Mouse (Mus musculus) MEL (cell line): ENCODE data around the gene Cfd.

ENCODE experiments used
- CTCF ChIP-seq, 3 experiments: IDR thresholded peaks in 2 of 3; conservative IDR thresholded peaks in 1 of 3; 2 replicates each; pipeline ENCODE4 v1.5.1; 2011 to 2012; ENCODE audit warnings: low read length in 3 of 3, low read depth in 2 of 3, mild to moderate bottlenecking in 2 of 3, improper control_type of control experiment in 1 of 3, inconsistent platforms in 1 of 3, mixed read lengths in 1 of 3, moderate library complexity in 1 of 3; ENCODE audit not compliant: control insufficient read depth in 1 of 3, insufficient read depth in 1 of 3, poor library complexity in 1 of 3, severe bottlenecking in 1 of 3
- MAX ChIP-seq: IDR thresholded peaks from 2 replicates; pipeline ENCODE4 v1.6.1; 2011; ENCODE audit warnings: low read length, improper control_type of control experiment
- POLR2A ChIP-seq, 2 experiments: IDR thresholded peaks; 2 replicates each; pipeline ENCODE4 v1.6.1; 2011 to 2012; ENCODE audit warnings: low read length in 2 of 2, mild to moderate bottlenecking in 2 of 2, control low read depth in 1 of 2, improper control_type of control experiment in 1 of 2, low read depth in 1 of 2, moderate library complexity in 1 of 2; ENCODE audit not compliant: control insufficient read depth in 1 of 2, insufficient read depth in 1 of 2, poor library complexity in 1 of 2
- POLR2AphosphoS2 ChIP-seq: IDR thresholded peaks from 2 replicates; pipeline ENCODE4 v1.6.1; 2011; ENCODE audit warnings: low read length, improper control_type of control experiment
- POLR2AphosphoS5 ChIP-seq: IDR thresholded peaks from 2 replicates; pipeline ENCODE4 v1.6.1; 2012; ENCODE audit warnings: low read depth, borderline replicate concordance, mild to moderate bottlenecking, inconsistent platforms, low read length, moderate library complexity, mixed read lengths

DNA sequence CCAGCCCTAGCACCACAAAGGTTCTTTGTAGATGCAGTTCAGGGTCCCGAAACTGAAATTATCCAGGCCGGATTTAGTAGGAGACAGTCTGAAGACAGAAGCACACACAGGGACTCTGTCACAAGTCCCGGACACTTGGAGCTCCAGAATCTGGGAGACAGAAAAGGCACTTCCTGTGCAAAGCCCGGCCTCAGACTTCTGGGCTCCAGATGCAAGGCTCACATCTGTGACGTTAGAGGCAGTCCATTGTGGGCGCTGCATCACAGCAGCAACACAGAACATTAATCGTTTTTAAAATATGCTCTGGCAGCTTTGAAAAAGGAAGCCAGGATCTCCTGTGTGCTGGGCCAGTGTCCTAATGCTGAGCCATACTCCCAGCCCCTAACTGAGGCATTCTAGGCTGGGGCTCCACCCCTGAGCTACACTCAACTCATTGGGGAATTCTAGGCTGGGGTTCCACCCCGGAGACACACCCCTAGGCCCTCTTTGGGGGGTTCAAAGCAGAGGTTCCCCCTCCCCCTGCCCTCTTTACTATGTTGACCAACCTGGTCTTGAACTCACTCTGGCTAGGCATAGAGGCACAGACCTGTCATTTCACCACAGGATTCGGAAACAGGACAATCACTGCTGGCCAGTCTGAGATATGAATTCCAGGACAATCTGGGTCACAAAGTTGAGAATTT lies 38.4 kb upstream of the Cfd start:
- TF ChIP-seq POLR2A (IDR thresholded peaks at IDR 0.05; ENCODE audit: control insufficient read depth in 1 of 2, insufficient read depth in 1 of 2, low read depth in 1 of 2, low read length in 2 of 2, poor library complexity in 1 of 2), result no peak
- TF ChIP-seq POLR2AphosphoS5, result no peak
- TF ChIP-seq CTCF (IDR thresholded peaks at IDR 0.05 in 2 of 3, conservative IDR thresholded peaks at IDR 0.05 in 1 of 3; ENCODE audit: control insufficient read depth in 1 of 3, insufficient read depth in 1 of 3, low read depth in 2 of 3, low read length in 3 of 3, poor library complexity in 1 of 3, severe bottlenecking in 1 of 3), result no peak
- no peak for TF ChIP-seq MAX
- TF ChIP-seq POLR2AphosphoS2, result no peak
